Mouse (Mus musculus) liver, embryonic 13.5 days (tissue): ENCODE results near the gene Fubp1. TPM values are rescaled to one million over a fixed set of nuclear protein-coding genes. Genes with fewer than 3 reads are reported as not detected.

ENCODE experiments used
- ATAC-seq: fragments of 200-750 bp; cut with Nextera tagmentation; 2 replicates; pipeline ENCODE4 v1.8.0; 2017; ENCODE audit warnings: low read depth, mild to moderate bottlenecking, moderate number of reproducible peaks, moderate library complexity
- DNase-seq: peaks from one replicate; pipeline ENCODE4 v3.0.0; 2022
- H3K27ac ChIP-seq: fragments of 300-500 bp; sonication (generic); 2 replicates; pipeline ENCODE4 v1.5.1; 2015; ENCODE audit warnings: moderate library complexity, mild to moderate bottlenecking, inconsistent platforms
- H3K27me3 ChIP-seq: fragments of 300-500 bp; sonication (generic); 2 replicates; pipeline ENCODE4 v1.6.1; 2015; ENCODE audit warnings: mild to moderate bottlenecking, inconsistent platforms
- H3K36me3 ChIP-seq: fragments of 300-500 bp; sonication (generic); 2 replicates; pipeline ENCODE4 v1.6.1; 2015; ENCODE audit warnings: mild to moderate bottlenecking, inconsistent platforms
- H3K4me1 ChIP-seq: fragments of 300-500 bp; sonication (generic); replicated peaks from 2 replicates; pipeline ENCODE4 v1.6.1; 2015; ENCODE audit warnings: inconsistent platforms
- H3K4me2 ChIP-seq: fragments of 300-500 bp; sonication (generic); 2 replicates; pipeline ENCODE4 v1.6.1; 2015; ENCODE audit warnings: inconsistent platforms, mild to moderate bottlenecking, moderate library complexity
- H3K4me3 ChIP-seq: fragments of 300-500 bp; sonication (generic); replicated peaks from 2 replicates; pipeline ENCODE4 v1.5.1; 2015; ENCODE audit warnings: mild to moderate bottlenecking, inconsistent platforms
- H3K9ac ChIP-seq: fragments of 300-500 bp; sonication (generic); 2 replicates; pipeline ENCODE4 v1.6.1; 2015; ENCODE audit warnings: mild to moderate bottlenecking, inconsistent platforms
- H3K9me3 ChIP-seq: fragments of 300-500 bp; sonication (generic); replicated peaks from 2 replicates; pipeline ENCODE4 v1.6.1; 2016; ENCODE audit warnings: inconsistent platforms
- WGBS: fragments of 180-500 bp; shearing (Covaris S2); methylation state at CpG from one replicate; pipeline ENCODE4 v1.1.7; 2015; ENCODE audit not compliant: insufficient replicate concordance; 5-methylcytosine and 5-hydroxymethylcytosine counted together
- polyA plus RNA-seq: library from polyadenylated mRNA; unstranded; fragments of >200 nt; fragmentation: Nextera tagmentation; extraction: Ambion mirVana; gene quantifications from 2 replicates; pipeline ENCODE4 v1.2.1, GENCODE M21; 2015

The Fubp1 gene
- 99.4 and 128 TPM in 2 replicates for polyA plus RNA-seq

DNA sequence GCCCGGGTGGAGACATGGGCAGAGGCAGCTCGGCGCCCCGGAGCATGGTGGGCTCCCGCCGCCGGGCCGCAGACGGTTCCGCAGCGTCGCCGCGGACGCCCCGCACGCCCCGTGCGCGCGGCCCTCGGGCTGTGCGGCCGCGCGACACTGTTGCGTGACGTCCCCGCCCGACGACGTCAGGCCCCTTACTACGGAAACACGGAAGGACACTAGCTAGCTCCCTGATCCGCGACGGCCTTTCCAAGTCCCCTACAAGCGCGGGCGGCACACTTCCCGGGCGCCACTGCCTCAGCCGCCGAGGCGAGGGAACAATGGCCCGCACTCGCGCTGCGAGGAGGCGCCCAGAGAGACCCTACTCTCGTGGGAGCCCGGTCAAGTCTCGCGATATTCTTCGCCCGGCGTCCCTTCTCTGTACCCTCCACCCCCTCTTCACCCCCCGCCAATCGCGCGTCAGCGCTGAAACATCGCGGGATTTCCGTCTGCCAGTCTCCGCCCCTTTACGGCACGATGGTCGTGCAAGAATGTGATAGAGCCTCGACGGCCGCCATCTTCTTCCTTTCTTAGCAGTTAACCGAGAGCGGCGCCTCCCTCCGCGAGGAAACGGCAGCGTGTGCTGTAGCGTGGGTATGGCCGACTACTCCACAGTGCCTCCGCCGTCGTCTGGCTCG, at the start of gene Fubp1, which contains the start of gene Dnajb4:
Fubp1 (plus strand) TSS at position 456 of the 668 bp plus-strand sequence.
Dnajb4 (minus strand) TSS at position 336 of the 668 bp plus-strand sequence.
- H3K9me3 ChIP-seq: no peaks in the 10 kb centered on the region
- no peaks in the 10 kb centered on the region for H3K27me3 ChIP-seq
- under 1% methylated on average over 85 of the region's 85 CpGs for WGBS
- peaks cover 40% of the 10 kb centered on the region for H3K4me1 ChIP-seq
- ATAC-seq (peak; percentile 92), DNase-seq (peak; percentile 100)
- peak within 1 kb of the TSS; percentile 91 for H3K4me2 ChIP-seq
- H3K36me3 ChIP-seq: peaks cover 20% of the 10 kb centered on the region; the same call in 1 of the 2 replicates
- peak within 1 kb of the TSS; percentile 99 for H3K9ac ChIP-seq
- H3K27ac ChIP-seq: peak within 1 kb of the TSS; percentile 98
- H3K4me3 ChIP-seq: peak within 1 kb of the TSS; percentile 98

DNA sequence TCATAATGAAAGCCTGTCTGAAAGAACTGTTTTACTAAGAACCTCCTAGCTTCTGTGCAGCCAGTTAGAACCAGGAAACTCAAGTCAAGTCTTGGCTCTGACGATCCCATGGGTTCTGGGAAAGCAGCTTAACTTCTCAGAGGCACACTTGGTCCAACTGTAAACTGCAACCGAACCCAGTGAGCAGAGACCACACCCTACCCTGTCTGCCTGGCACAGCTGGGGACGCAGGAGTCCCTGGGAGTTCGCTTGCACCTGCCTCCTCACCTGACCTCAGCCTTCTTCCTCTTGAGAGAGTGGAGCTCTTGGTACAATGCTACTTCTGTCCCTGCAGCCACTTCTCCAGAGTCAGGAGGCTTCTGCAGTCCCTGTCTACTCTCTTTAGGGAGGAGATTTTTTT, 49.6 kb upstream of the Fubp1 start:
- H3K4me1 ChIP-seq: peaks cover 50% of the 10 kb centered on the region
- H3K27ac ChIP-seq: no peak overlapping the region
- H3K27me3 ChIP-seq: peaks cover 28% of the 10 kb centered on the region
- H3K4me3 ChIP-seq: no peak overlapping the region
- no peaks in the 10 kb centered on the region for H3K36me3 ChIP-seq
- peak; percentile 51 for ATAC-seq
- no peak overlapping the region for H3K9ac ChIP-seq
- no peak overlapping the region for H3K4me2 ChIP-seq
- 25% methylated on average over 4 of the region's 4 CpGs for WGBS
- no peak for DNase-seq
- no peaks in the 10 kb centered on the region for H3K9me3 ChIP-seq

DNA sequence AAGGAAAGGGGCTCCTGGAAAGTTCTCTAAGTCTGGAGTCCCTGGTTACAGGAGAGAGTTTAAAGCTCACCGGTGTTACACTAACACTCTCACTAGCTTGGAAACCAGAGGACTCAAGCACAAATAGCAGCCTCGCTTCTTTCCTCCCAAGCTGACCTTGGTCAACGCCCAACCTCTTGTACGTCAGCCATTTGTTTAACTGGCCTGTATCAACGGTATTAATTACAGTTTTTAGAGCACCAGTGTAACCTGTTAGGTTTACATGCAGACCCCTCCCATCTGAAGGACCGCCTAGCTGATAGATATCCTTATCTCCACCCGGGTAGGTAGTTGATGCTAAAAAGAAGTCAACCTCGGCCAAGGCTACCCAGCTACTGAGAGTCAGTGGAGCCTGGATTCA, 46.9 kb upstream of the Fubp1 start:
- Histone ChIP-seq H3K27ac (no peak overlapping the region), H3K4me3 (no peak overlapping the region), H3K4me2 (no peak overlapping the region), H3K9me3 (no peaks in the 10 kb centered on the region), H3K36me3 (no peaks in the 10 kb centered on the region), H3K27me3 (peaks cover 55% of the 10 kb centered on the region), H3K9ac (no peak overlapping the region), H3K4me1 (peaks cover 59% of the 10 kb centered on the region)
- no peak for ATAC-seq
- DNase-seq: no peak
- 71% methylated on average over 8 of the region's 8 CpGs for WGBS

DNA sequence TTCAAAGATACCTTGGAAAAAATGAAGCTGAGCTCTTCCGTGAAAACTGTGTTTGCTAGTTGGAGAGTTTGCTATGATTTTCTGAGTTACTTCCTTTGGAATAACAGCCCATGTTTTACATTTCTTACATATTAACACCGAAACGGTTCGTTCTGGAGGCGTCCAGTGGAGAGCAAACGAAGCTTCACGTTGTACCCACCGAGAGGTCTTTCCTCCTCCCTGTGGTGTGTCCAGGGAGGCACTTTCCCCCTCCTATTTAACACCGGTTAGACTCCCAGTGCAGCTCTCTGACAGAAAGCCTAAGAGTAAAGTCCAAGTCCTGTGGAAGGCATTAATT, 45.2 kb upstream of the Fubp1 start:
- peak overlapping the region; percentile 61 for H3K4me2 ChIP-seq
- no peaks in the 10 kb centered on the region for H3K9me3 ChIP-seq
- H3K27me3 ChIP-seq: peaks cover 63% of the 10 kb centered on the region
- ATAC-seq (peak; percentile 19; the same call in 1 of the 2 replicates), DNase-seq (no peak)
- H3K36me3 ChIP-seq: no peaks in the 10 kb centered on the region
- peaks cover 48% of the 10 kb centered on the region for H3K4me1 ChIP-seq
- H3K9ac ChIP-seq: peak overlapping the region; percentile 45; the same call in 1 of the 2 replicates
- peak overlapping the region; percentile 50 for H3K4me3 ChIP-seq
- WGBS: 24% methylated on average over 9 of the region's 9 CpGs
- H3K27ac ChIP-seq: 0 out of 2 replicates have a peak overlapping the region, but pooled peaks have one; percentile 27

DNA sequence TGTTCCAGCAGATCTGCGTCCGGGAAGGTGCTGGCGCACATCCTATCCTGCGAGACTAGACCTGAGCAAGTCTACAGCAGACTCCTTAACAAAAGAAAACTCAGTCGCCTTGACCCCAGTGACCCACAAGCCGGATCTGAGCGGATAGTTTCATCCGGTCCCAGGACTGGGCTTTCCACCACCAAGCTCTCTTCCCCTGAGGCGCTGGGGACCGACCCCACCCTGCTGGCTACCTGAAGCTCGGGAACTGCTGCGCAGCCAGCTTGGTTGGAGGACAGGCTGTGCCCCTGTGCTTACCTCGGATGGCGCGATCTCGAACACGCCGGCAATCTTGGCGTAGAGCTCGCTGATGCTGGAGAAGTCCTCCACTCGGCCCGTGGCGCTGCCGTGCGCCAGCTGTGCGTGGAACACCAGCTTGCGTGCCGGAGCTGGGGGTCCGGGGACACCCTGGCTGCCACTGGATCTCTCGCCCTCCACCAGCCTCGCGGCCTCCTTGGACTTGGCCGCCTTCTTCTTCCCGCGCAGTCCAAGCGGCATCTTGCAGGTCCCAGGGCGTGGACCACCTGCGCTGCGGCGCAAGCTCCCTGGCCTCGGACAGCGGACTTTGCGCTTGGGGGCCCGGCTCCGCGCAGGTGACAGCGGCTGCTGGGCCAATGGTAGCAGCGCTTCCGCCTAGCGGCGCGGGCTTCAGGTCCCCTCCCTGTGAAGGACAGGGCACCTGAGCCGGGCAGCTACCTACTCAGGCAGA, 44.7 kb upstream of the Fubp1 start:
- Histone ChIP-seq H3K27me3 (peaks cover 63% of the 10 kb centered on the region), H3K27ac (peak overlapping the region; percentile 27; the same call in 1 of the 2 replicates), H3K36me3 (no peaks in the 10 kb centered on the region), H3K4me2 (peak overlapping the region; percentile 61), H3K9me3 (no peaks in the 10 kb centered on the region), H3K9ac (peak overlapping the region; percentile 45), H3K4me1 (peaks cover 45% of the 10 kb centered on the region), H3K4me3 (peak overlapping the region; percentile 50)
- DNase-seq (no peak), ATAC-seq (peak; percentile 44)
- WGBS: 4% methylated on average over 53 of the region's 53 CpGs

DNA sequence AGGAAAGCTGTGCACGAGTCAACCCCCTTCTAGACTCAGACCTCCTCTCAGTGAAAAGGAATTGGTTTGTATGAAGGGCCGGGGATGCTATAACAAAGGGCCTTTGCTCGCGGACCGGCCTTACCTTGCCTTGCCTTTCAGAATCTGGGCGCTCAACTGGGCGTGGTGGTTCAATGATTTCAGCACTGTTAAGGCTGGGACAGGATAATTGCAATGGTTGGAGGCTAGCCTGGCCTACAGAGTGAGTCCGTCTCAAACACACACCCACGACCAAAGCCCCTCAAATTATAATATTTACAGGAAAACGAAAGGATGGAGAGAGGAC, 44.2 kb upstream of the Fubp1 start, which contains the start of gene Gipc2:
Gipc2 (minus strand) TSS at position 132 of the 325 bp plus-strand sequence.
- Histone ChIP-seq H3K4me1 (peaks cover 47% of the 10 kb centered on the region), H3K27ac (peak within 1 kb of the TSS; percentile 27; the same call in 1 of the 2 replicates), H3K9me3 (no peaks in the 10 kb centered on the region), H3K36me3 (no peaks in the 10 kb centered on the region), H3K4me2 (peak within 1 kb of the TSS; percentile 61), H3K4me3 (peak within 1 kb of the TSS; percentile 50), H3K9ac (peak within 1 kb of the TSS; percentile 45), H3K27me3 (peaks cover 63% of the 10 kb centered on the region)
- ATAC-seq (no peak), DNase-seq (no peak)
- WGBS: 6% methylated on average over 10 of the region's 10 CpGs

DNA sequence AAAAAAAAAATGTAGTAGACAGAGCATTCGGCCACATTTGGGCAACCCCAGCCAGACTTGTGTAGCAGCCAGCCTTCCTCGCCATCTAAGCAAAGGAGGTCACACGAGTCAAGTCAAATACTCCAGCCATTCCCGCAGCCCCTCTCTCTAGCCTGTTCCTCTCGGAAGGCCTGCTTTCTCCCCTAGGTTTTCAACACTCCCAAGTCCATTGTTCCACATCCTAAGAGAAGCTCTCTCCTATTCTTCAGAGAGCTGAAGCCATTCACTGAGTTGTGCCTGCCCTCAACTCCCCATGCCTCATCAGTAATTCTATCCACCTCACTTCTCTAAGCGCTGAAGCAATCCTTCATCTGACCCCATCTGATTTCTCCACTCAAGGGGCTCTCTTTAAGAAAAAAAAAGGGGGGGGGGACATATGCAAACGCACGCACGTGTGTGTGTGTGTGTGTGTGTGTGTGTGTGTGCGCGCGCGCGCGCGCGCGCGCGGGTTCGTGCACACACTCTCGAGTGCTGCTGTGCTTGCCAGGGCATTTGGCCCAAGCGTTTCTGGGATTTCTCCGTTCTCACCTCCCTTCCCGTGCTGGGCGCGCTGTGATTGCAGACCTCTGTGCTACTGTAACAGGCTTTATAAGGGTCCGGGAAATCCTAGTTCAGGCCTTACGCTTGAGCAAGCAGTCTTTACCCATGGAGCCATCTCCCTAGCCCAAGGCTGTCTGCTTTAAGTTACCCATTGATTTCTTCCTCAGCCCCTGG, 43.3 kb upstream of the Fubp1 start:
- ATAC-seq: no peak

DNA sequence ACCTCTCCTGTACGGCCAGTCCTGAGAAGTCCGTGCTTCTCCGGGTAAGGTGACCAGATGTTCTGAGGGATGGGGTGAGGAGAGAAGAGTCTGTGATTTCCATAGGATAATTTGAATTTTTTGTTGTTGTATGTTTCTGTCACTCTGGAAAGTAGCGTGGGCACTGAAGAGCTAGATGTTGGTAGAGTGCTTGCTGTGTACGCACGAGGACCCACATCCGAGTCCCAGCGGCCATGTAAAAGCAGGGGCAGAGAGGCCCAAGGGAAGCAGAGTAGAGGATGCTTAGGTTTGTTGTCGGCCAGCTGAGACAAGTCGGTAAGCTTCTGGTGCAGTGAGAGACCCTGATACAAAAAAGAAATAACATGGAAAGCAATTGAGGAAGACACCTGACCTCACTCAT, 42.2 kb upstream of the Fubp1 start:
- WGBS: 86% methylated on average over 10 of the region's 10 CpGs
- ATAC-seq: no peak
- H3K4me1 ChIP-seq: peaks cover 46% of the 10 kb centered on the region
- no peaks in the 10 kb centered on the region for H3K36me3 ChIP-seq
- H3K9ac ChIP-seq: no peak overlapping the region
- H3K27me3 ChIP-seq: peaks cover 59% of the 10 kb centered on the region
- no peak overlapping the region for H3K4me3 ChIP-seq
- H3K4me2 ChIP-seq: no peak overlapping the region
- no peaks in the 10 kb centered on the region for H3K9me3 ChIP-seq
- DNase-seq: no peak
- no peak overlapping the region for H3K27ac ChIP-seq

More for the DNA sequence above, 43.3 kb upstream of the Fubp1 start:
- DNase-seq: no peak
- Histone ChIP-seq H3K4me2 (peak overlapping the region; percentile 61), H3K4me1 (peaks cover 46% of the 10 kb centered on the region), H3K27me3 (peaks cover 63% of the 10 kb centered on the region), H3K27ac (no peak overlapping the region), H3K9ac (no peak overlapping the region), H3K4me3 (0 out of 2 replicates have a peak overlapping the region, but pooled peaks have one; percentile 11), H3K36me3 (no peaks in the 10 kb centered on the region), H3K9me3 (no peaks in the 10 kb centered on the region)
- 14% methylated on average over 29 of the region's 29 CpGs for WGBS

DNA sequence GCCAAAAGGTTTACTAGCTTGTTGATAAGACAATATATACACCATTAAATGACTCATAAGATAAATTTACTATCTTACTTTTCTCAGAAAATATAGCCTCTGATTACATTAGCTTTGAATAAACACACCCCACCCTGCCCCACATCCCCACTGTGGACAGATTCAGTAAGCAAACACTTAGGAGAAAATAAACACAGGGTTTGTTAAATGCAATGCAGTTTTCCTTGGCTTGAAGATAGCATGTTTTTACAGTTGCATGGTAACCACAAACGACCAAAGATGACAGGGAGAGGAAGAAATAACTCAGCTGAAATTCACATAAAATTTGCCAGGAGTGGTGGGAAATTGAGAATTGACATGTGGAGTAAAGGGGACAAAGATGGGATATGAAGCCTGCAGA, 39.8 kb upstream of the Fubp1 start:
- no peak for DNase-seq
- peak overlapping the region; percentile 2; the same call in 1 of the 2 replicates for H3K27ac ChIP-seq

DNA sequence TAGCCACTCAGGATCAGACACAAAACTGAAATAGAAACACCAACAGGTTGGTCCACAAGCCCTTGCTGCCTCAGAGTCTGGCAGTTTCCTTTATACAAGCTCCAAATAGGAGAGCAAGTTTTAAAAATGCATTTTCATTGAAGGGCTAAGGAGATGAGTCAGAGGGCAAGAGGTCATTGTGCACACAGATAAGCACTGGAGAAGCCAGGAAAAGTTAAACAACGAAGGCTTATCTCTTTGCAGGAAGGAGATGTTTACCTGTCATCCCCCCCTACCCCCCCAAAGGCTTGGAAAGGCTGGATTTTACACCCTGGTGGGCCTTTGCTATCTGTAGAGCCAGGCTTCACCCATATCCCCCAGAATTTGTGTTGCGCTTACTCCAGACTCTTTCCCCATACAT, 39.0 kb upstream of the Fubp1 start:
- H3K27ac ChIP-seq: peak overlapping the region; percentile 15; the same call in 1 of the 2 replicates
- no peaks in the 10 kb centered on the region for H3K9me3 ChIP-seq
- DNase-seq (no peak), ATAC-seq (peak; percentile 52; the same call in 1 of the 2 replicates)
- H3K4me3 ChIP-seq: no peak overlapping the region
- H3K4me2 ChIP-seq: no peak overlapping the region
- WGBS: 38% methylated on average over 2 of the region's 2 CpGs
- H3K36me3 ChIP-seq: no peaks in the 10 kb centered on the region
- H3K9ac ChIP-seq: no peak overlapping the region
- H3K4me1 ChIP-seq: peaks cover 30% of the 10 kb centered on the region
- peaks cover 28% of the 10 kb centered on the region for H3K27me3 ChIP-seq

More for the DNA sequence above, 39.8 kb upstream of the Fubp1 start:
- Histone ChIP-seq H3K4me3 (no peak overlapping the region), H3K36me3 (no peaks in the 10 kb centered on the region), H3K4me2 (no peak overlapping the region), H3K9me3 (no peaks in the 10 kb centered on the region), H3K27me3 (peaks cover 37% of the 10 kb centered on the region), H3K4me1 (peaks cover 38% of the 10 kb centered on the region), H3K9ac (no peak overlapping the region)
- WGBS: 0% methylated on average over 1 of the region's 1 CpGs
- no peak for ATAC-seq

DNA sequence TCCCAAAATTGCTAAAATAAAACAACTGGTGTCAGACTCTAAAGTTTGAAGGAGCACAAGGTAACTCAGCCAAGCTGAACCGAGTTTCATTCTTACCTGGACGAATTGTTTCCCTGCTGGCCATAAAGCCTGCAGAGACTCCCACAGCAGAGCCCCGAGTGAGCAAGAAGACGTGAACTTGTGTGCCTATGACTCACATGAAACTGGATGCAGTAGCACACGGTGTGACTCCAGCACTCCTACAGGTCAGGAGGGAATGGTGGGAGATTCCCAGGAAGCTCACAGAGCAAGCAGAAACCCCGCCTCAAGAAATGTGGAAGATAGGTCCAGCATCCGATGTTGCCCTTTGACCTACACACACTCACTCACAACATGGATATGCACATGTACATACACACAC, 38.4 kb upstream of the Fubp1 start:
- Histone ChIP-seq H3K9ac (no peak overlapping the region), H3K4me3 (no peak overlapping the region), H3K36me3 (no peaks in the 10 kb centered on the region), H3K9me3 (no peaks in the 10 kb centered on the region), H3K27ac (no peak overlapping the region; the same call in 1 of the 2 replicates), H3K27me3 (peaks cover 22% of the 10 kb centered on the region), H3K4me1 (peaks cover 26% of the 10 kb centered on the region), H3K4me2 (no peak overlapping the region)
- DNase-seq (no peak), ATAC-seq (no peak)
- 58% methylated on average over 7 of the region's 7 CpGs for WGBS
